Mouse (Mus musculus) limb, embryonic 12.5 days (tissue): ENCODE results near the gene Prc1. TPM values are rescaled to one million over a fixed set of nuclear protein-coding genes. Genes with fewer than 3 reads are reported as not detected.
A peak's percentile ranks its signal among the peaks of the same experiment; 100 is the strongest.

Source experiments
- ATAC-seq: fragments of 200-750 bp; cut with Nextera tagmentation; 2 replicates; pipeline ENCODE4 v1.8.0; 2017; ENCODE audit warnings: low read depth, moderate TSS enrichment; ENCODE audit not compliant: insufficient number of reproducible peaks, insufficient read depth, low FRiP score, low TSS enrichment
- H3K27ac ChIP-seq: fragments of 300-500 bp; sonication (generic); 2 replicates; pipeline ENCODE4 v1.5.1; 2016; ENCODE audit warnings: mild to moderate bottlenecking, moderate library complexity
- H3K27me3 ChIP-seq: fragments of 300-500 bp; sonication (generic); 2 replicates; pipeline ENCODE4 v1.6.1; 2016; ENCODE audit warnings: mild to moderate bottlenecking, moderate library complexity
- H3K36me3 ChIP-seq: fragments of 300-500 bp; sonication (generic); 2 replicates; pipeline ENCODE4 v1.6.1; 2016; ENCODE audit warnings: mild to moderate bottlenecking, moderate library complexity
- H3K4me1 ChIP-seq: fragments of 300-500 bp; sonication (generic); replicated peaks from 2 replicates; pipeline ENCODE4 v1.6.1; 2016
- H3K4me2 ChIP-seq: fragments of 300-500 bp; sonication (generic); 2 replicates; pipeline ENCODE4 v1.6.1; 2016; ENCODE audit warnings: mild to moderate bottlenecking, moderate library complexity
- H3K4me3 ChIP-seq: fragments of 300-500 bp; sonication (generic); replicated peaks from 2 replicates; pipeline ENCODE4 v1.5.1; 2016; ENCODE audit warnings: mild to moderate bottlenecking
- H3K9ac ChIP-seq: fragments of 300-500 bp; sonication (generic); replicated peaks from 2 replicates; pipeline ENCODE4 v1.6.1; 2016; ENCODE audit warnings: mild to moderate bottlenecking, moderate library complexity
- H3K9me3 ChIP-seq: fragments of 300-500 bp; sonication (generic); 2 replicates; pipeline ENCODE4 v1.6.1; 2016; ENCODE audit warnings: mild to moderate bottlenecking, moderate library complexity
- WGBS: fragments of 180-500 bp; shearing (Covaris S2); methylation state at CpG from one replicate; pipeline ENCODE4 v1.1.7; 2016; 5-methylcytosine and 5-hydroxymethylcytosine counted together
- polyA plus RNA-seq: library from polyadenylated mRNA; unstranded; fragments of >200 nt; fragmentation: Nextera tagmentation; extraction: Ambion mirVana; gene quantifications from 2 replicates; pipeline ENCODE4 v1.2.1, GENCODE M21; 2016

The Prc1 gene
- polyA plus RNA-seq = 133 and 144 TPM in 2 replicates

DNA sequence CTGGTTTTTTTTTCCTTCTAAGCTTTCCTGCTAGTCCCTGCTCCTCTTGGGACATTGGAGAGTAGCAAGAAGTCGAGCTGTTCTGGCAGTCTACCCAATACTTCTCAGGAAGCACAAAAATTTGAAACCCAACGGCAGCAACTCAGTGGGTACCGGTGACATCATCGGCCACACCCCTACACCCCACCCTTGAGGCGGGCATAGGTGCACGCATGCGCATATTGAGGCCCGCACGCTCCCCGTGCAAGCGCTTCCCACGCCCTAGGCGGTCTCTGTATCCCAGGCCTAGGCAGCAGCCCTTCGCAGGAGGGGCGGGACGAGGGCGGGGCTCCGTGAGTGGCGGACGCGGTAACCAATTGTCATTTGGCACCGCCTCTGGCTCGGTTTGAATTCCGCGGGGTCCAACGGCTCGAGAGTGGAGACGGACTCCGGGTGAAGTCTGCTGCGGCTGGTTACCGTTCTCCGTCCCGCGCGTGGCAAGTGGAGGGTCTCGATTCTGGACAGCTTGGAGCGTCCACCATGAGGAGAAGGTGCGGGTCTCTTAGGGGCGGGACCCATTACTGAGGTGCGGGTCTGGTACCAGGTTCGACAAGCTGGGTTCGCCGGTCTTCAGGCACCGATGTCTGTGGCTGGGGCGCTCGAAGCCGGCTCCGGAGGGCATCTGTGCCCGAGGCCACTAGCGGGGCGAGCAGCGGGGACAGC is at the start of gene Prc1:
Prc1 (plus strand) TSS at position 389 of the 702 bp plus-strand sequence.
- ATAC-seq = peak; percentile 98

DNA sequence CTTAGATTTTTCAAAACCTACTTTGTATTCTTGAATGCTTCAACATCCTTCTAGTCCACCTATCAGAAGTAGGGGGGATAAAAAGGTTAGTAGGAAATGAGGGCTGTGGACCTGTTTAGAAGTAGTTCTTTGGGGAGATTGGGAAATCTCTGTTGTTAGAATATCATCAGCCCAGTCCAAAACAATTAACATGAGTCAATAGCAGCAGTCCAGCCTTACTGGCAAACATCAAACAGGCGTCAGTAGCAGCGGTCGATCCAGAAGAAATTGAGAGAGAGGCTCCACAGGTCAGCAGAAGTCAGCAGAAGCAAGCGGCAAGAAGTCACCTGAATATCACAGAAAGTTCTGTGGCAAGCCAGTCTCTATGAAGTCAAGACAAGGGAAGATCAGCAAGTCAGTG is 49.4 kb upstream of the Prc1 start:
- H3K4me2 ChIP-seq = no peak overlapping the region
- no peak overlapping the region for H3K9ac ChIP-seq
- H3K27ac ChIP-seq = no peak overlapping the region
- ATAC-seq = no peak
- WGBS = 91% methylated on average over 4 of the region's 4 CpGs
- peaks cover 19% of the 10 kb centered on the region; the same call in 1 of the 2 replicates for H3K36me3 ChIP-seq
- no peaks in the 10 kb centered on the region for H3K27me3 ChIP-seq
- H3K4me1 ChIP-seq = no peaks in the 10 kb centered on the region
- H3K9me3 ChIP-seq = 0 out of 2 replicates have a peak, but pooled peaks cover 4% of the 10 kb centered on the region
- H3K4me3 ChIP-seq = no peak overlapping the region

More for the DNA sequence above, at the start of gene Prc1:
- Histone ChIP-seq H3K4me1 (peaks cover 22% of the 10 kb centered on the region), H3K4me3 (peak within 1 kb of the TSS; percentile 81), H3K4me2 (peak within 1 kb of the TSS; percentile 63), H3K27me3 (no peaks in the 10 kb centered on the region), H3K36me3 (peaks cover 34% of the 10 kb centered on the region), H3K9ac (peak within 1 kb of the TSS; percentile 78), H3K27ac (peak within 1 kb of the TSS; percentile 88), H3K9me3 (no peaks in the 10 kb centered on the region)
- WGBS = under 1% methylated on average over 52 of the region's 52 CpGs

DNA sequence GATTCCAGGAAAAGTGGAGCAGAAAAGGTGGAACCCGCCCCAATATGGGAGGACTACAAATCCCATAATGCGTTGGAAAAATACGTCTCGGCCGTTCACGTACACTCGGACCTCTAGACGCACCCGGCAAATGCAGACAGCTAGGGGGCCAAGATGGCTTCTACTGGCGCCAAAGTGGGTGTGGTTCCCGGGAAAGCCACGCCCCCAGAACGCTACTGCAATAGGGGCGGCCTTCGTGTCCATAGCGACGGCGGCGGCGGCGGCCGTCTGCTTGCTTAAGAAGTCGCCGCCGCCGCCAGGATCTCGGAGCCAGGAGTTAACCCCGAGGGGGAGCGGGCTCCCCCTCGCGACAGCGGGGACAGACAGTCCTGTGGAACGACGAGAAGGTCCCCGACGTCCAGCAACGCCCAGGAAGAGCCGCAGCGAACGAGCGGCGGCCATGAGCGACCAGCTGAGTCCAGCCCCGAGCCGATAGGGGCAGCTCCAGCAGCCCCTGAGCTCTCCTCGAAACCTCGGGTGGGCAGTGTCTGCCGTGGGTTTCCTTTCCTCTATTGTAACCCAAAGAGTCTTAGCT is 48.0 kb upstream of the Prc1 start, which contains the start of gene Ttll13:
Ttll13 (plus strand) TSS at position 229 of the 574 bp plus-strand sequence.
- peak within 1 kb of the TSS; percentile 59 for H3K4me3 ChIP-seq
- H3K4me1 ChIP-seq = no peaks in the 10 kb centered on the region
- H3K36me3 ChIP-seq = peaks cover 6% of the 10 kb centered on the region; the same call in 1 of the 2 replicates
- under 1% methylated on average over 48 of the region's 48 CpGs for WGBS
- peak; percentile 96 for ATAC-seq
- H3K9ac ChIP-seq = peak within 1 kb of the TSS; percentile 69
- peak within 1 kb of the TSS; percentile 78 for H3K27ac ChIP-seq
- 0 out of 2 replicates have a peak, but pooled peaks cover 4% of the 10 kb centered on the region for H3K9me3 ChIP-seq
- H3K4me2 ChIP-seq = peak within 1 kb of the TSS; percentile 58
- no peaks in the 10 kb centered on the region for H3K27me3 ChIP-seq

DNA sequence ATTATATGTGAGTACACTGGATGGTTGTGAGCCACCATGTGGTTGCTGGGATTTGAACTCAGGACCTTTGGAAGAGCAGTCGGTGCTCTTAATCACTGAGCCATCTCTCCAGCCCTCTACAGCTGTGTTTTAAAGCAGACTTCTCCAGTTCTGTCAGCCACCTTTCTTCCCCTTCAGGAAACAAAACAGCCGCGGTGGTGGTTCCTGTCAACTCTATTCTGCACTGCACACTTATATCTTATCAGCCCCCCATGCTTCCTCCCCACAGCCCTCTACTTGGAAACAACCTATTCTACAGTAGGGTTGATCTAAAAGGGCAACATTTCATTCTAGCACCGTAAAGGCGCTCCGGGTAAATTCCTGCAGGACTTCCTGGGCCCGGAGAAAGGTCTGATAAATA is 47.4 kb upstream of the Prc1 start:
- Histone ChIP-seq H3K27me3 (no peaks in the 10 kb centered on the region), H3K4me3 (peak overlapping the region; percentile 59), H3K9ac (no peak overlapping the region), H3K4me2 (peak overlapping the region; percentile 58), H3K4me1 (no peaks in the 10 kb centered on the region), H3K27ac (no peak overlapping the region), H3K36me3 (no peaks in the 10 kb centered on the region), H3K9me3 (0 out of 2 replicates have a peak, but pooled peaks cover 4% of the 10 kb centered on the region)
- ATAC-seq = no peak
- 66% methylated on average over 7 of the region's 7 CpGs for WGBS

DNA sequence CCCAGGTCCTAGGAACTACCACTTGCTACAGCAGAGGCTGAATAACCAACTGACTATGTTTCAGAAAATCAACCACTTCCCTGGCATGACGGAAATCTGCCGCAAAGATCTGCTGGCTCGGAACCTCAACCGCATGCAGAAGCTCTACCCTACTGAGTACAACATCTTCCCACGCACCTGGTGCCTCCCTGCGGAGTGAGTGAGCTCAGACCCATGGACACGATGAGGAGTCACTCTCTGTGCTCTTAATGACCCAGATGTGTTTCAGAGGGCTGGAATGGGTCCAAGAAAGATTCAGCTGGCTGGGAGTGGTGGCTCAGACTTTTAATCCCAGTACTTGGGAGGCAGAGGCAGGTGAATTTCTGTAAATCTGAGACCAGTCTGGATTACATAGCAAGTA is 41.8 kb upstream of the Prc1 start:
- no peak overlapping the region for H3K4me3 ChIP-seq
- no peak for ATAC-seq

DNA sequence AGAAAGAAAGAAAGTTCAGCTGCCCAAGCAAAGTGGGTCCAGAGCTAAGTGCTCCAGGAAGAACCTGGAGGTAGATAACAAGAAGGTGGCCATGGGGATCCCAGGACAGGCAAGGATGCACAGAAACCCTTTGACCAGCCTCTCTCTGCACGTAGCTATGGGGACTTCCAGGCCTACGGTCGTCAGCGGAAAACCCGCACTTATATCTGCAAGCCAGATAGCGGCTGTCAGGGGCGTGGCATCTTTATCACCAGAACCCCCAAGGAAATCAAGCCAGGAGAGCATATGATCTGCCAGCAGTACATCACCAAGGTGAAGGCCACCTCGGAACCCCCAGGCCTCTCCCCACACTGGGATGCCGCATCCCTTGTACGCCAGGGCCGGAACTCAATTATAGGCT is 41.4 kb upstream of the Prc1 start:
- Histone ChIP-seq H3K4me2 (no peak overlapping the region), H3K36me3 (no peaks in the 10 kb centered on the region), H3K27ac (no peak overlapping the region), H3K4me1 (no peaks in the 10 kb centered on the region), H3K4me3 (no peak overlapping the region), H3K9me3 (no peaks in the 10 kb centered on the region), H3K27me3 (peaks cover 4% of the 10 kb centered on the region; the same call in 1 of the 2 replicates), H3K9ac (no peak overlapping the region)
- 84% methylated on average over 11 of the region's 11 CpGs for WGBS
- no peak for ATAC-seq

More for the DNA sequence above, 41.8 kb upstream of the Prc1 start:
- Histone ChIP-seq H3K9me3 (no peaks in the 10 kb centered on the region), H3K36me3 (no peaks in the 10 kb centered on the region), H3K4me2 (no peak overlapping the region), H3K4me1 (no peaks in the 10 kb centered on the region), H3K9ac (no peak overlapping the region), H3K27me3 (peaks cover 4% of the 10 kb centered on the region; the same call in 1 of the 2 replicates), H3K27ac (no peak overlapping the region)
- WGBS = 83% methylated on average over 7 of the region's 7 CpGs

DNA sequence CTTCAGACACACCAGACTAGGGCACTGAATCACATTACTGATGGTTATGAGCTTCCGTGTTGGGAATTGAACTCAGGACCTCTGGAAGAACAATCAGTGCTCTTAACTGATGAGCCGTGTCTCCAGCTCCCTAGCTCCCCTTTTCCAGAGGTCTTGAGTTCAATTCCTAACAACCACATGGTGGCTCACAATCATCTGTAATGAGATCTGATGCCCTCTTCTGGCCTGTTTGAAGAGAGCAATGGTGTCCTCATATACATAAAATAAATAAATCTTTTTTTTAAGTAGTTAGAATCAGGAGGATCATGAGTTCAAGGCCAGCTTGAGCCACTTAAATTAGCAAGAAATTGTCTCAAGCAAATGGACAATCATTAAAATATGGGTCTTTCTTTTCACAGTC is 38.3 kb upstream of the Prc1 start:
- no peaks in the 10 kb centered on the region for H3K4me1 ChIP-seq
- H3K4me2 ChIP-seq = no peak overlapping the region
- no peak overlapping the region for H3K9ac ChIP-seq
- 74% methylated on average over 2 of the region's 2 CpGs for WGBS
- H3K27ac ChIP-seq = no peak overlapping the region
- H3K4me3 ChIP-seq = no peak overlapping the region
- H3K9me3 ChIP-seq = no peaks in the 10 kb centered on the region
- no peaks in the 10 kb centered on the region for H3K36me3 ChIP-seq
- ATAC-seq = no peak
- peaks cover 18% of the 10 kb centered on the region for H3K27me3 ChIP-seq

DNA sequence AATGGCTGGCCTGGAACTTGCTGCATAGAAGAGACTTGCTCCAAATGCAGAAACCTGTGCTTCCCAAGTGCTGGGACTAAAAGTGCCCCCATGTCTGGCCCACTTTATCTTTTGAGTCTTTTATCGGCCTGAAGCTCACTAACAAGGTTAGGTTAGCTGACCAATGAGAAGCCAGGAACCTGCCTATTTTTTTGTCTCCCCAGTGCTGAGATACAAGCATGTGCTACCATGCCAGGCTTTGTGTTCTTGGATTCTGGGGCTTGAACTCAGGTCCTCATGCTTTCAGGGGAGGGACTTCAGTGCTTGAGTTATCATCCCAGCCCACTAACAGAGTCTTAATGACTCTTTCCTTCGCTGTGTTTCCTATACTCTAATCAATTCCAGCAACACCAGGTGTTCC is 36.5 kb upstream of the Prc1 start:
- H3K36me3 ChIP-seq = no peaks in the 10 kb centered on the region
- no peak overlapping the region for H3K4me2 ChIP-seq
- H3K4me1 ChIP-seq = peaks cover 6% of the 10 kb centered on the region
- H3K9ac ChIP-seq = no peak overlapping the region
- H3K27me3 ChIP-seq = peaks cover 18% of the 10 kb centered on the region
- H3K4me3 ChIP-seq = no peak overlapping the region
- ATAC-seq = no peak
- H3K27ac ChIP-seq = no peak overlapping the region
- H3K9me3 ChIP-seq = no peaks in the 10 kb centered on the region
- 48% methylated on average over 2 of the region's 2 CpGs for WGBS

DNA sequence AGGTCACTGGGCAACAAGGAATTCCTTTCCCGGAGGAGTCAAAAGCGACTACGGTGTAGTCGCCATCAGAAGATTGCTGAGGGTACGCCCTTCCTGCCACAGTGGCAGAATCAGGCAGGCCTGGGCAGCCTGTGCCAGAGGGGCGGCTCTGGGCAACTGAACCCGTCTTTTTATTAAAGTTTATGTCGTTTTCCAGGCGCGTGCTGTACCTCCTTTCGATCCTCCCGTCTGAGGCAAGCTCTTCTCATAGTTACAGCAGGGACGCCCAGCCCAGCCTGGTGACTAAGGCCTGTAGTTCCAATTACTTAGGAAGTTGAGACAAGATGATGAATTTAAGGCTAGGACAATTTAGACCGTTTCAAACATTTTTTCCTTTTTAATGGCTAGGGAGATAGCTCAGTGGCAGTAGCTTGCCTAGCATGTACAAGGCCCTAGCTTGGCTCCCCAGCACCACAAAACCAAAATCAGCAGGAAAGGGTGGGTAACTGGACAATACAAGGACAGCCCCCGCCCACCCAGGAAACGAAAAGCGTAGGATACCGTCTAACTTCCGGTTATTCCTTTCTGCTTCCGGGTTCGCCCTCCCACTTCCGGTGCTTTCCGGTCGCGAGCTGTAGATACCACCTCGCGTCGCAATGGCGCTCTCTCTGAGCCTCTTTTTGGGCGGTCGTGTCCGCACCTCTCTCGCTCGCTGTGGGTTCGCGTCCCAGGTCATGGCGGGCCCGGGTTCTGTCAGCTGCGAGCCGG is 33.5 kb upstream of the Prc1 start, which contains the start of gene Ngrn:
Ngrn (plus strand) TSS at position 591 of the 747 bp plus-strand sequence.
- peak; percentile 74 for ATAC-seq
- H3K4me1 ChIP-seq = peaks cover 6% of the 10 kb centered on the region
- WGBS = 26% methylated on average over 40 of the region's 40 CpGs
- H3K9ac ChIP-seq = peak within 1 kb of the TSS; percentile 83
- peaks cover 18% of the 10 kb centered on the region for H3K27me3 ChIP-seq
- peak within 1 kb of the TSS; percentile 83 for H3K27ac ChIP-seq
- no peaks in the 10 kb centered on the region for H3K9me3 ChIP-seq
- H3K4me2 ChIP-seq = peak within 1 kb of the TSS; percentile 80
- H3K4me3 ChIP-seq = peak within 1 kb of the TSS; percentile 87
- peaks cover 26% of the 10 kb centered on the region for H3K36me3 ChIP-seq

DNA sequence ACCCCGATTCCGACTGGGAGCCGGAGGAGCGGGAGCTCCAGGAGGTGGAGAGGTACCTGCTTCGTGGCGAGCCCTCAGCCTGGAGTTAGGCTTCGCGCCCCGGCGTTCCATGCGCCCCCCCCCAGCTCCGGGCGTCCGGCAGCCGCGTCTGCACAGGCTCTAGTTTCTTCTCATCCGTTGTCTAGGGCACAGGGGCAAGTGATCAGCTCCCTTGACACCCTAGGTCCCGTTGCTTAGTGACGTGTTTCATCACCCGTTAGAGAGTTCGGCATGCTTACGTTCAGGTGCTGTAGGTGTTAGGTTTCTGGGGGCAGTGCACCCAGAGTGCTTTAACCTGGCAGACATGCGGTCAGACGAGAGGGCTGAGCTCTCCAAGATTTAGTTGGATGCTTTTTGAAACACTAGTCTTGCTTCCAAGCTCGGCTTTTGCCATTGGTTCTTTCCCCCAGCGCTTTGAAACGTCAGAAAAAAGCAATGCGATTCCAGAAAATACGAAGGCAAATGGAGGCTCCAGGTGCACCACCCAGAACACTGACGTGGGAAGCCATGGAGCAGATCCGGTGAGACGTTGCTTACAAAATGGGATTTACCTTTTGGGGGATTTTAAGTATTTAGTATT is 32.8 kb upstream of the Prc1 start:
- Histone ChIP-seq H3K9me3 (no peaks in the 10 kb centered on the region), H3K4me2 (peak overlapping the region; percentile 80), H3K4me3 (peak overlapping the region; percentile 87), H3K4me1 (peaks cover 6% of the 10 kb centered on the region), H3K27ac (peak overlapping the region; percentile 83), H3K27me3 (peaks cover 18% of the 10 kb centered on the region), H3K36me3 (peaks cover 33% of the 10 kb centered on the region), H3K9ac (peak overlapping the region; percentile 83)
- ATAC-seq = peak; percentile 48
- under 1% methylated on average over 32 of the region's 32 CpGs for whole genome bisulfite sequencing
